Mouse (Mus musculus) spleen, adult 2 months (tissue): ENCODE results near the gene D10Jhu81e. TPM values are rescaled to one million over a fixed set of nuclear protein-coding genes. Genes with fewer than 3 reads are reported as not detected.
A peak's percentile ranks its signal among the peaks of the same experiment; 100 is the strongest.

Experiments
- DNase-seq, 2 experiments: peaks; one replicate each; pipeline versions ENCODE4 v3.0.0 to v3.0.0-alpha.2; 2012 to 2021; ENCODE audit warnings: low spot score in 2 of 2, low read depth in 1 of 2
- H3K27ac ChIP-seq: fragments of 200-500 bp; 2 replicates; pipeline ENCODE4 v1.5.1; 2012; ENCODE audit warnings: low read length, inconsistent platforms; ENCODE audit not compliant: insufficient read depth
- H3K27me3 ChIP-seq: fragments of 200-500 bp; 2 replicates; pipeline ENCODE4 v1.6.1; 2012; ENCODE audit warnings: mild to moderate bottlenecking, moderate library complexity, low read length, inconsistent platforms; ENCODE audit not compliant: control insufficient read depth, insufficient read depth
- H3K36me3 ChIP-seq: fragments of 200-500 bp; 2 replicates; pipeline ENCODE4 v1.6.1; 2012; ENCODE audit warnings: mild to moderate bottlenecking, low read length, inconsistent platforms; ENCODE audit not compliant: control insufficient read depth, insufficient read depth
- H3K4me1 ChIP-seq: fragments of 200-500 bp; 2 replicates; pipeline ENCODE4 v1.6.1; 2011; ENCODE audit warnings: inconsistent platforms; ENCODE audit not compliant: control insufficient read depth, insufficient read depth, insufficient read length
- H3K4me3 ChIP-seq: fragments of 200-500 bp; 2 replicates; pipeline ENCODE4 v1.5.1; 2011; ENCODE audit warnings: mild to moderate bottlenecking, inconsistent platforms; ENCODE audit not compliant: insufficient read depth, insufficient read length; ENCODE audit errors: extremely low read depth
- CTCF ChIP-seq: fragments of 200-500 bp; IDR thresholded peaks from 2 replicates; pipeline ENCODE4 v1.5.1; 2011; ENCODE audit warnings: mild to moderate bottlenecking, inconsistent platforms; ENCODE audit not compliant: insufficient read depth, insufficient read length, insufficient replicate concordance; ENCODE audit errors: extremely low read depth
- POLR2A ChIP-seq: fragments of 200-500 bp; IDR thresholded peaks from 2 replicates; pipeline ENCODE4 v1.6.1; 2011; ENCODE audit warnings: low read depth, low read length, inconsistent platforms
- WGBS: fragments of 180-500 bp; shearing (Covaris S2); methylation state at CpG from one replicate; pipeline ENCODE4 v1.1.7; 2018; 5-methylcytosine and 5-hydroxymethylcytosine counted together
- polyA plus RNA-seq: library from polyadenylated mRNA; depleted of rRNA; stranded (reverse); fragments of >200 nt; gene quantifications from 2 replicates; pipeline ENCODE4 v1.2.3, GENCODE M21; 2012; rRNA removed

The D10Jhu81e gene
- polyA plus RNA-seq: 68.7 and 105 TPM in 2 replicates

GRCm38 (mm10) chr10:78169281-78170042 is at the start of gene D10Jhu81e:
D10Jhu81e (minus strand) TSS chr10:78169782.
- Histone ChIP-seq H3K4me1 (peaks cover 10% of the 10 kb centered on the region; the same call in 1 of the 2 replicates), H3K36me3 (peaks cover 26% of the 10 kb centered on the region), H3K4me3 (peak within 1 kb of the TSS; percentile 75), H3K27me3 (no peaks in the 10 kb centered on the region), H3K27ac (peak within 1 kb of the TSS; percentile 46)
- TF ChIP-seq CTCF: no peak
- TF ChIP-seq POLR2A: peak; percentile 76
- 2% methylated on average over 50 of the region's 50 CpGs for WGBS
- peak; percentile 93 to 100 for DNase-seq

GRCm38 (mm10) chr10:78218576-78218975 is 49.0 kb upstream of the D10Jhu81e start:
- TF ChIP-seq POLR2A (no peak), CTCF (no peak)
- no peak overlapping the region for H3K27ac ChIP-seq
- WGBS: 93% methylated on average over 6 of the region's 6 CpGs

GRCm38 (mm10) chr10:78216376-78217083 is 46.9 kb upstream of the D10Jhu81e start:
- no peaks in the 10 kb centered on the region for H3K4me1 ChIP-seq
- DNase-seq: no peak

More at GRCm38 (mm10) chr10:78218576-78218975, 49.0 kb upstream of the D10Jhu81e start:
- peaks cover 50% of the 10 kb centered on the region for H3K36me3 ChIP-seq
- no peak for DNase-seq
- no peaks in the 10 kb centered on the region for H3K27me3 ChIP-seq
- no peaks in the 10 kb centered on the region for H3K4me1 ChIP-seq
- H3K4me3 ChIP-seq: no peak overlapping the region

GRCm38 (mm10) chr10:78214371-78214770 is 44.8 kb upstream of the D10Jhu81e start:
- WGBS: 97% methylated on average over 9 of the region's 9 CpGs
- TF ChIP-seq CTCF (no peak), POLR2A (no peak)
- DNase-seq: no peak
- Histone ChIP-seq H3K4me3 (no peak overlapping the region), H3K27me3 (no peaks in the 10 kb centered on the region), H3K27ac (no peak overlapping the region), H3K36me3 (peaks cover 56% of the 10 kb centered on the region), H3K4me1 (no peaks in the 10 kb centered on the region)

More at GRCm38 (mm10) chr10:78216376-78217083, 46.9 kb upstream of the D10Jhu81e start:
- TF ChIP-seq CTCF (no peak), POLR2A (no peak)
- WGBS: 73% methylated on average over 6 of the region's 6 CpGs
- peaks cover 51% of the 10 kb centered on the region for H3K36me3 ChIP-seq
- H3K27me3 ChIP-seq: no peaks in the 10 kb centered on the region
- H3K27ac ChIP-seq: peak overlapping the region; percentile 21; the same call in 1 of the 2 replicates
- H3K4me3 ChIP-seq: no peak overlapping the region

DNA sequence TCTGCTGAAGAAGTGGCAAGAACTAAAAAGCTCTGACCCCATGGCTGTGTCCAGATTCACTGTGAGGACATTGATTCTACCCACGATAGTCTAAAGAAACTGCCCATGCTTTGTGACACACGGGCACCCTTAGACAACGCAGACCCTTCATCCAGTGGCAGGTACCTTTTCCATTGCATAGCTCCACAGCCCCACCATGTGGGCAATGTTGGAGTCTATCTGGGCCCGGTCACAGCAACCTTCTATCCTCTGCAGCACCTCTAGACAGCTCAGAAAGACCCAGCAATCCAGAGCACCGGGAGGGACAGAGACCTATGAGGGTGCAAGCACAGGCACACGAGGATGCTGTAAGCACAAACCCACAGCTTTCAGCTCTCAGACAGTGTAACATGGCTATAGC is 41.7 kb upstream of the D10Jhu81e start:
- TF ChIP-seq CTCF (peak; percentile 34; the same call in 1 of the 2 replicates), POLR2A (no peak)

DNA sequence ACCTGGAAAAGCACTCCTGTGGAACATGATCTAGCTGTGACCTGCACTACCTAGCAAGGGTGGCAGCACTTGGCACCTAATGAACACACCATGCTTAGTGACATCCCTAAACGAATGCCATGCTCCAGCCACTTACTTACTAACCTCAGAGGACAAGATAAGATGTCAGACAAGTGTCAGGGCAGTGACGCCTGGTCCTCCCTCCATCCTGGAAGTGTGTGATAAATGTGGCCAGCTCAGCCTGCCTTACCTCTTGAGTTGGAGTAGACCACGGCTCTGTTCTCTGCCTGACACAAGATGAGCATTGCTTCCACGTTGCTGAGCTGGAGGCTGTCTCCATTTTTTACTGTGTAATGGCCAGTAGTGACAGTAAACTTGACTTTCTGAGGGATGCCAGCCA is 31.6 kb upstream of the D10Jhu81e start:
- Histone ChIP-seq H3K27ac (no peak overlapping the region), H3K27me3 (no peaks in the 10 kb centered on the region), H3K4me1 (no peaks in the 10 kb centered on the region), H3K4me3 (no peak overlapping the region), H3K36me3 (peaks cover 49% of the 10 kb centered on the region)
- 88% methylated on average over 4 of the region's 4 CpGs for WGBS
- TF ChIP-seq POLR2A (no peak), CTCF (no peak)
- no peak for DNase-seq

More for the DNA sequence above, 41.7 kb upstream of the D10Jhu81e start:
- DNase-seq: peak in 1 of 2 experiments; percentile 17
- WGBS: 76% methylated on average over 6 of the region's 6 CpGs
- Histone ChIP-seq H3K27me3 (no peaks in the 10 kb centered on the region), H3K36me3 (peaks cover 44% of the 10 kb centered on the region), H3K4me3 (no peak overlapping the region), H3K27ac (no peak overlapping the region), H3K4me1 (no peaks in the 10 kb centered on the region)
